Mouse (Mus musculus) bone marrow, adult 2 months (tissue): ENCODE measurements at regions not wholly inside any gene's neighbourhood (a gene's known extent, or its start where the extent isn't known, plus 50 kb on each side); places are given as distances from the start of the nearest gene placed in this dataset.

Source experiments
- H3K27ac ChIP-seq: fragments of 200-500 bp; 2 replicates; pipeline ENCODE4 v1.5.1; 2012; ENCODE audit warnings: low read depth, mild to moderate bottlenecking, control low read depth, inconsistent platforms, low read length; ENCODE audit not compliant: control insufficient read depth, poor library complexity, insufficient read depth
- H3K4me1 ChIP-seq: fragments of 200-500 bp; 2 replicates; pipeline ENCODE4 v1.6.1; 2011; ENCODE audit warnings: low read length; ENCODE audit not compliant: control insufficient read depth, insufficient read depth
- H3K4me3 ChIP-seq: fragments of 200-500 bp; replicated peaks from 2 replicates; pipeline ENCODE3; 2011; ENCODE audit warnings: mild to moderate bottlenecking, low read depth, low read length, control low read depth; ENCODE audit not compliant: control insufficient read depth
- CTCF ChIP-seq: fragments of 200-500 bp; IDR thresholded peaks from 2 replicates; pipeline ENCODE4 v1.5.1; 2011; ENCODE audit warnings: low read length, control low read depth; ENCODE audit not compliant: control insufficient read depth, insufficient read depth
- POLR2A ChIP-seq: fragments of 200-500 bp; IDR thresholded peaks from 2 replicates; pipeline ENCODE4 v1.6.1; 2011; ENCODE audit warnings: low read depth, mild to moderate bottlenecking, control low read depth, low read length, borderline replicate concordance; ENCODE audit not compliant: control insufficient read depth
- WGBS: fragments of 180-500 bp; shearing (Covaris S2); methylation state at CpG from one replicate; pipeline ENCODE4 v1.1.7; 2018; 5-methylcytosine and 5-hydroxymethylcytosine counted together

DNA sequence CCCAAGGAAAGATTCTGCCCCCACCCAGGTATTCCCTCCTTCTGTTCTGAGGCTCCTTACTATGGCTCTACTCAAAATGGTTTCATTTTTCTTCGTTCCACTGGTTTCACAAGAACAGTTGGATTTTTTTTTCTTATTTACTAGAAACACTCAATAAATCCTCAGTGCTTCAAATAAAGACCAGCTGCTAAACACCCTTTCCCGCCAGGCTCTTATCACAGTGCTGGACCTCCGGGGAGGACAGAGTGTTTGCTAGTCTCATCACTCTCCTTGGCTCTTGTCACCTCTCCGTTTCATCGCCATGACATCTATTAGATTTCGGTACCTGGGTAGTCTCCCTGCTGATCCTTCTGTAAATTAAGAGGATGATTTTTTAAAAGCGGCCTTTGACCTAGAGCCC, 293.7 kb downstream of the Gm9195 start:
- Histone ChIP-seq H3K4me3 (no peak overlapping the region), H3K4me1 (no peaks in the 10 kb centered on the region), H3K27ac (no peak overlapping the region)
- WGBS = 65% methylated on average over 7 of the region's 7 CpGs
- no peak for TF ChIP-seq POLR2A
- no peak for TF ChIP-seq CTCF

DNA sequence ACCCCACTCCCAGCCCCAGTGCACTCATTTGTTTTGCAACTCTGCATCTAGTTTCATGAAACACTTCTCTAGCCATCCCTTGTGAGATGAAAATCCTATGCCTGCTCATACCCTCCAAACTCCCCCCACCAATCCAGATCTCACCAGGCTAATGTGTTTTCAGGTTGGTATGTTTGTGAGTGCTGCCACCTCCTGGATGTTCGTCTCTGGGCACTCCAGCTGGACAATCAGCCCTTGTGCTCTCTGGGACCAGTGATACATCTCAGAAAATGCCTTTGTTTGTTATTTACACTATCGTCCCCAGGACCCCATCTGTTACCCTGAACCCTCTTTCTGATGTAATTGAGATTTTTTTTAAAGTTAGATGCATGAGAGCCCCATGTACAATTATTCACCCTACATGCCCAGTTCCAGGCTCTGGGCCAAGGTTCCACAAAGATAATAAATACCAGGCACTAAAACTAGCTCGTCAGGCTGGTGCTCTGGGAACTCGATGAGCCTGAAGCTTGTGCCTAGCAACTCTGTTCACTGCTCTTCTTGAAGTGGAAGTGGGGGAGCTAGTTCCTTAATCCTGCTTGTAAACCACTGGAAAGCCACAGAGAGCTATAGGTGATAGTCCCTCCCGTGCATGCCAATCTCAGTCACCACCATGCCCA, 304.2 kb downstream of the Gm9195 start:
- 0 out of 2 replicates have a peak, but pooled peaks have one; percentile 2 for TF ChIP-seq CTCF
- TF ChIP-seq POLR2A = no peak
- H3K4me3 ChIP-seq = no peak overlapping the region
- 39% methylated on average over 5 of the region's 5 CpGs for WGBS
- no peak overlapping the region for H3K27ac ChIP-seq
- no peaks in the 10 kb centered on the region for H3K4me1 ChIP-seq

DNA sequence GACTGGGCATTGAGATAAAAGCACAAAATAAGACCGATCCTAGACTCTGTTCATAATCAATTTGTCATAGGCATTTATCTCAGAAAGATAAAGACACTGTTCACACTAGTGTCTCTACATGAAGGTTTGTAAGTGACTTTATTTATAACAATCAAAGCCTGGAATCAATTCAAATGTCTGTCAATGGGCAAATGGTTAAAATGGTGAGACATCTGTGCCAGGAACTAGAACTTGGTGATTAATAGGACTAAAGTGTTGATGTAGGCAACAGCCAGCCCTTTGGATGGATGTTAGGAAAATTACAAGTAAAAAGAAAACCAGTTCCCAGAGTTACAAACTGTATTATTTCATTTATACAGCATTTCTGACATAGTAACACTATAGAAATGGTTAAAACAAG, 315.9 kb downstream of the Gm9195 start:
- 73% methylated on average over 1 of the region's 1 CpGs for WGBS
- no peak overlapping the region for H3K27ac ChIP-seq
- TF ChIP-seq POLR2A = no peak
- TF ChIP-seq CTCF = no peak
- no peaks in the 10 kb centered on the region for H3K4me1 ChIP-seq
- H3K4me3 ChIP-seq = no peak overlapping the region

DNA sequence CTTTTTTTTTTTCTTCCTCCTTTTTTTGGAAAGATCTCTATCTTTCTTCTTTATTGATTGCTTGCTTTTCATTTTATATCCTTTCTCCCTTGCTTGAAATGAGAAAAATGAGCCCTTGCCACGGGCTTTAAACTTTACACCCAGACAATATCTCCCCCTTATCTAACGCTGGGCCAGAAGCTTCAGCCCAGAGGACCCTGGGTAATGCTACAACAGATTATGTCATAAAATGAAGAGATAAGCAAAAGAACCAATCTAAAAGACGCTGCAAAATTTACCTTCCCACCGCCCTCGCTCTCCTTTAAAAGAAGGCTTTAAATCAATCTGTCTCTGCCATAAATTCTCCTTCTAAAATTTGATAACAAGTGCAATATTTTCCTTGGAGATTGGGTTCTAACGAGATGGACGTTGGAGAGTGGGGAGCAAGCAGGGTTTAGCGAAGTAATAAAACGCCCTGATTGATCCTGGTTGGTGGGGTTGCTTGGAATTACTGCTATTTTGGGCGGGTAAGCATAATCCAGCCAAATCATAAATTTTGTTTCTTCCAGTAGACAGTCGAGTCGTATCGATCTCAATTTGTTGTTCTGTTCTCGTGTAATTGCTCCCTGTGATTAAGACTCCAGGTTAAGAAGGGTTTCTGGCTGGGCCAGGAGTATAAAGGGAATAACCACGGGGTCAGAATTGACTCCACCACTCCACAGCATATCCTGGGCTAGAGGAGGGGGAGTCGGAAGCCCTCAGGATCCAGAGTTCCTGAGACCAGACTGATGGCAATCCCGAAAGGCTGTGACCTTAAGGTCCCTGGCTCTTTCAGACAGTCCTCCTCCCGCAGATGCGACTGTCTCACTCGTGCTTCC, 318.9 kb downstream of the Gm9195 start:
- WGBS = 68% methylated on average over 20 of the region's 20 CpGs
- TF ChIP-seq POLR2A (no peak), CTCF (no peak)
- Histone ChIP-seq H3K4me3 (no peak overlapping the region), H3K4me1 (no peaks in the 10 kb centered on the region), H3K27ac (no peak overlapping the region)

DNA sequence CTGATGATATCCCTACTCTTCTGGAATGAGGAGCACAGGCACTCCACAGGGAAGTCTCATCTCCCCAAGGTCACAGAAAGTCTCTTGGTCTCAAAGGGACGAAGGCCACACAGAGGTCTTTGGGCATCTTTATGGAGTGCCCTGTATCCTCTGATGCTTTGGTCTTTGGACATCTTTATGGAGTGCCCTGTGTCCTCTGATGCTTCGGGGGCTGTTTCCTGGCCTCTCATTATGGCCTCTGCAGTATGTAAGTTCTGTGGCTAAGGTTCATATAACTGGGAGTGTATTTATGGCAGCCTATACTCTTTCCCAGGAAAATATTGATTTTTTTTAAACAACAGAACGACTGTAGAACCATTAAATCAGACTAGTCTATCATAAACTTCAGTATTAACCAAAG, 319.9 kb downstream of the Gm9195 start:
- WGBS = 61% methylated on average over 3 of the region's 3 CpGs
- no peaks in the 10 kb centered on the region for H3K4me1 ChIP-seq
- TF ChIP-seq CTCF = no peak
- no peak for TF ChIP-seq POLR2A
- no peak overlapping the region for H3K27ac ChIP-seq
- no peak overlapping the region for H3K4me3 ChIP-seq

DNA sequence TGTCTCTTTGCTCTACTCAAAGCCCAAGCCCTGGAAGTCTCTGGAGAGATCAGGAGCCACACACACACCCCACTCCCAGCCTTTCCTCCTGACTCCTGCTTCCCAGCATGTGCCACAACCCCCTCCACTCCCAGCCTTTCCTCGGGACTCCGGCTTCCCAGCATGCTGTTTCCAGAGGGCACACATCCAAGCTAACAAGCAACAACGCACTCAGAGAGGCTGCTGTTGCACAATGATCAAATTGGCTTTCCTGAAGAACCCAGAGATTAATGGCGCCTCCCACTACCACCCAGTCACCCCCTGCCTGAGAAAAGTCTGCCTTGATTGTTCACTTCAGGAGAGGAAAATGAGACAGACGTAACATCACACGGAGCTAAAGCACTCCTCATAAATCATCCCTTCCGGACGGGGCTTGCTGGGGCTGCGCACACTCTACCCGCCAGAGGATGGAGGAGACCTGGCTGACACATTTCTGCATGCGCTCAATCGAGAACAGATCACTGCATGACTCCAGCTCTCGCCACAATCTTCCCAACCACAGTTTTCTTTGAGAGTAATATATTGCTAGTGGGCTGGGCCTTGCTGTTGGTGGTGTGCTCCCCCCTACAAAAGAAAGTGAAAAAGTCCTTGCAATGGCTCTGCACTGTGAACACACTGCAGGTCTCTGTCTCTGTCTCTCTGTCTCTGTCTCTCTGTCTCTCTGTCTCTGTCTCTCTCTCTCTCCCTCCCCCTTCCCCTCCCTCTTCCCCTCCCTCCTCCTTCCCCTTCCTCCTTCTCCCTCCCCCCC, 332.9 kb downstream of the Gm9195 start:
- Histone ChIP-seq H3K27ac (no peak overlapping the region), H3K4me3 (no peak overlapping the region), H3K4me1 (no peaks in the 10 kb centered on the region; the same call in 1 of the 2 replicates)
- 17% methylated on average over 13 of the region's 13 CpGs for WGBS
- no peak for TF ChIP-seq CTCF
- no peak for TF ChIP-seq POLR2A

DNA sequence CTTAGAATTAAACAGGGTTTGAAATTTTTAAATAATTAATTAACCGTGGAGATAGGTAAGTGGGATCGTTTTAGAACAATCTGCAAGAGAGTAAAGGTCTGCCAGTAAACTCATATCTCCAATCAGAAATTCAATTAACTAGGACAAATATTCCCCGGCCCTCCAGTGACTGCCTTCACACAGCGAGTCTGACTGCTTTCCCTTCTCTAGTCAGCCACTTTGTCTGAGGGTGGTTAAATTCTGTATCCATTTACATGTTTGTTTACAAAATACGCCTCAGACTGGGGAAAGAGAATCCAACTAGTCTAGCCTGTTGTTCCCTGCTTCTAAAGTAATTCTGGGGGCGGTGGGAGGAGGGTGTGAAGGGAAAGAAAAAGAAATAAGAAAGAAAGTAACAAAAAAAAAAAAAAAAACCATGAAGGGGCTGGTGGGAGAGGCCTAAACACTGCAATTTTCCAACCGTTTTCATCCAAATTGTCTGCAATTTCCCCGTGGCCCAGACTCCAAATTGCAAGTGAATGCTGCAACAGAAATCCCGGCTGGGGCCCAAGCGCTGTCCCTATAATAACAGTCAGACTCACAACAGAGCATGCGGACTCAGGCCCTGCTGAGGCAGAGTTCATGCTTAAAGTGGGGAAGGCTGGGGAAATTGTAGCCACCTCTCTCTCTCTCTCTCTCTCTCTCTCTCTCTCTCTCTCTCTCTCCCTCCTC, 336.3 kb downstream of the Gm9195 start:
- Histone ChIP-seq H3K4me1 (no peaks in the 10 kb centered on the region; the same call in 1 of the 2 replicates), H3K4me3 (no peak overlapping the region), H3K27ac (no peak overlapping the region)
- 70% methylated on average over 11 of the region's 11 CpGs for WGBS
- no peak for TF ChIP-seq CTCF
- no peak for TF ChIP-seq POLR2A

DNA sequence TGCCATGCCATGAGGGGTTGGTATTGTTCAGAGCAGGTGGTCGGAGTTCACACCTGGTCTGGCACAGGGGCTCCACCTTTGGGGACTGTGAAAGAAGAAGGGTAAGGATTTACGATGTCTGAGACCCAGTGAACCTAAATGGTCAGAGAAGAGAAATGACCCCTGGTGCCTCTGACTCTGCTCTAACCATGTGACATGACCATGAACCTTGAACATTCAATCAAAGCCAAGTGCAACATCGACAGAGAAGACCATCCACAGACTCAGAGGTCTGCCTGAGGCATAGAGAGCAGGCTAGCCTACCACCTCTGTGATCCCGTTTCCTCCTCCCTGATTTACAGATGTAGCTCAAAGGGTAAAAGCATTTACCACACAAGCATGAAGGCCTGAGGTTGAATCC, 340.0 kb downstream of the Gm9195 start:
- Histone ChIP-seq H3K4me1 (no peaks in the 10 kb centered on the region), H3K4me3 (no peak overlapping the region), H3K27ac (no peak overlapping the region)
- TF ChIP-seq CTCF (no peak), POLR2A (no peak)
- WGBS = 64% methylated on average over 4 of the region's 4 CpGs
